Mouse (Mus musculus) kidney, embryonic 16.5 days (tissue): ENCODE measurements around the gene Nptx1. TPM values are rescaled to one million over a fixed set of nuclear protein-coding genes. Genes with fewer than 3 reads are reported as not detected.
A peak's percentile ranks its signal among the peaks of the same experiment; 100 is the strongest.

ENCODE experiments used
- ATAC-seq: fragments of 200-750 bp; cut with Nextera tagmentation; 2 replicates; pipeline ENCODE4 v1.8.0; 2017; ENCODE audit warnings: moderate TSS enrichment; ENCODE audit not compliant: low FRiP score, low TSS enrichment
- H3K27ac ChIP-seq: fragments of 300-500 bp; sonication (generic); 2 replicates; pipeline ENCODE4 v1.5.1; 2014; ENCODE audit warnings: low read length
- H3K27me3 ChIP-seq: fragments of 300-500 bp; sonication (generic); 2 replicates; pipeline ENCODE4 v1.6.1; 2014; ENCODE audit warnings: low read length, control low read depth, mixed read lengths; ENCODE audit not compliant: insufficient read depth
- H3K36me3 ChIP-seq: fragments of 300-500 bp; sonication (generic); 2 replicates; pipeline ENCODE4 v1.6.1; 2014; ENCODE audit warnings: low read length, control low read depth, mixed read lengths; ENCODE audit not compliant: insufficient read depth
- H3K4me1 ChIP-seq: fragments of 300-500 bp; sonication (generic); 2 replicates; pipeline ENCODE4 v1.6.1; 2014; ENCODE audit warnings: low read length, control low read depth, mixed read lengths; ENCODE audit not compliant: insufficient read depth
- H3K4me2 ChIP-seq: fragments of 300-500 bp; sonication (generic); replicated peaks from 2 replicates; pipeline ENCODE4 v1.6.1; 2014; ENCODE audit warnings: low read depth, low read length
- H3K4me3 ChIP-seq: fragments of 300-500 bp; sonication (generic); 2 replicates; pipeline ENCODE4 v1.5.1; 2014; ENCODE audit warnings: mild to moderate bottlenecking, low read length
- H3K9ac ChIP-seq: fragments of 300-500 bp; sonication (generic); replicated peaks from 2 replicates; pipeline ENCODE4 v1.6.1; 2014; ENCODE audit warnings: low read length
- H3K9me3 ChIP-seq: fragments of 300-500 bp; sonication (generic); 2 replicates; pipeline ENCODE4 v1.6.1; 2016; ENCODE audit warnings: low read length, control low read depth
- WGBS: fragments of 180-500 bp; shearing (Covaris S2); extraction: QIAGEN DNeasy Blood & Tissue Kit; methylation state at CpG from one replicate; pipeline ENCODE4 v1.1.7; 2014; 5-methylcytosine and 5-hydroxymethylcytosine counted together
- polyA plus RNA-seq: library from polyadenylated mRNA; unstranded; fragments of >200 nt; fragmentation: Nextera tagmentation; extraction: Ambion mirVana; gene quantifications from 2 replicates; pipeline ENCODE4 v1.2.1, GENCODE M21; 2015

The Nptx1 gene
- polyA plus RNA-seq, 1 experiment from 2014 or later, result 0.54 TPM

DNA sequence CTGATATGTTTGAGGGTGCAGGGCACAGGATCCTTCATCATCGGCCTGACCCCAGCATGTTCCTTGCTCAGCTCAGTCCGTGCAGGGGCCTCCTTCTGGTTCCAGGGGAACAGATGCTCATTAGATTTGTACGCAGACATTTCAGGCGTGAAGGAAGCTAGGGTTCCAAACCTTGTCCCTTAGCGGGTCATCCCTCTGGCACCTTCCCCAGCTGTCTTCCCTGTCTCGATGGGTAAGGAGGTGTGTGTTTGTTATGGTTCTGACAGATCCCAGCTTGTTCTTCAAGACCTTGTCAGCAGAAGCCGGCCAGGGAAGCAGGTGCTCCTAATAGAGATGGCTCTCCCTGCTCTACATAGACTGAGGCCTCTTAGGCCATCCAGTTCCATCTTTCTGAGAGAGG, 17.5 kb upstream of the Nptx1 start:
- 59% methylated on average over 7 of the region's 7 CpGs for WGBS
- H3K4me2 ChIP-seq, result no peak overlapping the region
- ATAC-seq, result no peak

DNA sequence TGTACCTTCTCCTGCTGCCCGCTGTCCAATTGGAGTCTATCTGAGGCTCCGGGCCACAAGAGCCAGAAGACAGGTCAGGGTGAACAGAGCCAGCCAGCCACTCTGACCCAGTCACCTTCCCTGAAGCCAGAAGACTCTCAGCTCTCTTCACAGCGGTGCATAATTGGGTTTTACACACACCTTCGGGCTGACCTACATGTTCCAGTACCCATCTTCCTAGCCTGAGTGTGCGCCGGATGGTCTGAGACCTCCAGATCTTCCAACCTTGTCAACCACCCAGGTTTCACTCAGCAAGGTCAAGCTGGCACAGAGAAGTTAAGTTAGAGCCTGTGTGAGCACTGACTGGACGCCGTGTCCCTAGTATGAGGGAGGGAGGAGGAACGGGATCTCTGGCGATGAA, 16.8 kb upstream of the Nptx1 start:
- ATAC-seq, result no peak
- Histone ChIP-seq H3K9ac (no peak overlapping the region), H3K27ac (no peak overlapping the region), H3K4me2 (no peak overlapping the region), H3K9me3 (no peaks in the 10 kb centered on the region), H3K36me3 (no peaks in the 10 kb centered on the region), H3K4me3 (no peak overlapping the region), H3K27me3 (peaks cover 4% of the 10 kb centered on the region; the same call in 1 of the 2 replicates), H3K4me1 (peaks cover 5% of the 10 kb centered on the region; the same call in 1 of the 2 replicates)
- 87% methylated on average over 10 of the region's 10 CpGs for WGBS

More for the DNA sequence above, 17.5 kb upstream of the Nptx1 start:
- Histone ChIP-seq H3K4me3 (no peak overlapping the region), H3K27me3 (peaks cover 4% of the 10 kb centered on the region; the same call in 1 of the 2 replicates), H3K4me1 (0 out of 2 replicates have a peak, but pooled peaks cover 4% of the 10 kb centered on the region), H3K9me3 (no peaks in the 10 kb centered on the region), H3K27ac (no peak overlapping the region), H3K36me3 (no peaks in the 10 kb centered on the region), H3K9ac (no peak overlapping the region)

DNA sequence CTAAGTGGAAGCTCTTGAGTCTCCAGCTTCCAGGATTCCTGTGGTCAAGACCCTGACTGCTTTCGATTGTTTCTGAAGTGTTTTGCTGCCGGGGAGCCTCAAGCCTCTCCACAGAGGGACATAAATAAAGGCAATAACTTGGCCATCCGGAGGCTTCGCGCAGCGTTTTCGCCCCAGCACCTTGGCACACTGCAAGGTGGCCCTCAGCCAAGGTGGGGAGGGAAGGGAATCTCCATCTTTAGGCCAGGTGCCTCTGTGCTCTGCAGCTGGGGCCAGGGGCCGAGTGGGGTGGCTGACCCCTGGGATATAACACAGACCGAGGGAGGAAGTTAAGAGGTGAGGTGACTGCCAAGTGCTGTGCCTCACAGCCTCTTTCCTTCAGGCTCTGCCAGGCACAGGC, 15.6 kb upstream of the Nptx1 start:
- H3K4me2 ChIP-seq, result no peak overlapping the region
- H3K4me1 ChIP-seq, result peaks cover 15% of the 10 kb centered on the region
- ATAC-seq, result no peak
- no peaks in the 10 kb centered on the region for H3K36me3 ChIP-seq
- peaks cover 4% of the 10 kb centered on the region; the same call in 1 of the 2 replicates for H3K27me3 ChIP-seq
- WGBS, result 36% methylated on average over 9 of the region's 9 CpGs
- no peak overlapping the region for H3K27ac ChIP-seq
- H3K9me3 ChIP-seq, result no peaks in the 10 kb centered on the region
- H3K9ac ChIP-seq, result no peak overlapping the region
- no peak overlapping the region for H3K4me3 ChIP-seq

DNA sequence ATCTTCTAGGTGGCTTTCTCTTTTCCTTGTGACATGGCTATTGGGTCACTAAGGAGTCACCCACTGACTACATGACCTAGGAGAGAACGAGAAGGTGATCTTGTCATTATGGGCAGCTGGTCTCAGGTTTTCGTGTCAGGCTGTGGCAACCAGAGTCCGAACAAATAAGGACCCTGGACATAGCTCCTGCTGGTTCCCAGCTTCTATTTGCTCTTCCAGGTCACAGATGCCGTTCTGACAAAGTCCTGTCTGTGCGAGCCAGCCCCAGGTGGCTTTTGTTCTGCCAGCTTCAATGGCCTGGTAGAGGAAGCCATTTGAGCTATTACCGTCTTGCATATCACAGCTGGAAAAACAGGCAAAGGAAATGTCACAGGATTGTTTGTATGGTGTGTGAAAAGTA, 14.7 kb upstream of the Nptx1 start:
- Histone ChIP-seq H3K4me2 (no peak overlapping the region), H3K27me3 (peaks cover 4% of the 10 kb centered on the region; the same call in 1 of the 2 replicates), H3K9me3 (no peaks in the 10 kb centered on the region), H3K36me3 (no peaks in the 10 kb centered on the region), H3K27ac (no peak overlapping the region), H3K9ac (no peak overlapping the region), H3K4me3 (no peak overlapping the region), H3K4me1 (peaks cover 15% of the 10 kb centered on the region)
- no peak for ATAC-seq
- 29% methylated on average over 6 of the region's 6 CpGs for WGBS

DNA sequence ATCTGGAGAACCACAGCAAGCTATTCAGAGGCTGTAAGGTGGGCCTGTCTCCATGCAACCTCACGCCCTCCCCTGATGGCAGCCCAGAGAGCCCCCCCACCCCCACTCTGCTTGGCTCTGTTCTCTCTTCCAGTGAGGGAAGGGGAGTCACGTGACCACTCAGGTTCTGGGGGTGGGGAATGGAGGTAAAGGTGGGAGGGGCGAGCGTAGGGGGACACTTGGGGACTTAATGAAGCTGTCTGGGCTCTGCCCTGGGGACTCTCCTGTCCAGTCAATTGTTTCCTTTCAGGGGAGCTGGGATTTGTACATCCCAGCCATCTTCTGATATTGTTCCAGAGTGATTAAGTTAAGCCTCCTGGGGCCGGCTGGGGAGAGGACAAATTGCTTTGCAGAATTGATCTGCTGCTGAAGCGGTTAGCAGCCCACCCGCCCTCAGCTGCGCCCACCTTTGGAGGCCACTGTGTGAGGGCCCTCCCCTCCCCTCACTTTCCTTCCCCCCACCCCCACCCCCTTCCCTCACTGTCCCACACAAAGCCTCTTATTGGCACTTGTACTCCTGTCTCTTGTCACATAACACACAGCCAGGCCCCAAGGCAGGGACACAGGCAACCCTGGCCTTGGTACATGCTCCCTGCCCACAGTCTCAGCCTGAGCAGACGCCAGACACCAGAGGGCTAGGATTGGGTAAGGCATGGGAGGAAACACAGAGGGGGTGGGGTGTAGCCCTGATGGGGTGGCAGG, 11.5 kb upstream of the Nptx1 start:
- no peaks in the 10 kb centered on the region for H3K27me3 ChIP-seq
- H3K36me3 ChIP-seq, result no peaks in the 10 kb centered on the region
- no peak overlapping the region for H3K4me2 ChIP-seq
- no peaks in the 10 kb centered on the region for H3K9me3 ChIP-seq
- ATAC-seq, result peak; percentile 40; the same call in 1 of the 2 replicates
- no peak overlapping the region for H3K9ac ChIP-seq
- H3K4me1 ChIP-seq, result peaks cover 10% of the 10 kb centered on the region
- H3K4me3 ChIP-seq, result no peak overlapping the region
- 21% methylated on average over 9 of the region's 9 CpGs for WGBS
- no peak overlapping the region for H3K27ac ChIP-seq

DNA sequence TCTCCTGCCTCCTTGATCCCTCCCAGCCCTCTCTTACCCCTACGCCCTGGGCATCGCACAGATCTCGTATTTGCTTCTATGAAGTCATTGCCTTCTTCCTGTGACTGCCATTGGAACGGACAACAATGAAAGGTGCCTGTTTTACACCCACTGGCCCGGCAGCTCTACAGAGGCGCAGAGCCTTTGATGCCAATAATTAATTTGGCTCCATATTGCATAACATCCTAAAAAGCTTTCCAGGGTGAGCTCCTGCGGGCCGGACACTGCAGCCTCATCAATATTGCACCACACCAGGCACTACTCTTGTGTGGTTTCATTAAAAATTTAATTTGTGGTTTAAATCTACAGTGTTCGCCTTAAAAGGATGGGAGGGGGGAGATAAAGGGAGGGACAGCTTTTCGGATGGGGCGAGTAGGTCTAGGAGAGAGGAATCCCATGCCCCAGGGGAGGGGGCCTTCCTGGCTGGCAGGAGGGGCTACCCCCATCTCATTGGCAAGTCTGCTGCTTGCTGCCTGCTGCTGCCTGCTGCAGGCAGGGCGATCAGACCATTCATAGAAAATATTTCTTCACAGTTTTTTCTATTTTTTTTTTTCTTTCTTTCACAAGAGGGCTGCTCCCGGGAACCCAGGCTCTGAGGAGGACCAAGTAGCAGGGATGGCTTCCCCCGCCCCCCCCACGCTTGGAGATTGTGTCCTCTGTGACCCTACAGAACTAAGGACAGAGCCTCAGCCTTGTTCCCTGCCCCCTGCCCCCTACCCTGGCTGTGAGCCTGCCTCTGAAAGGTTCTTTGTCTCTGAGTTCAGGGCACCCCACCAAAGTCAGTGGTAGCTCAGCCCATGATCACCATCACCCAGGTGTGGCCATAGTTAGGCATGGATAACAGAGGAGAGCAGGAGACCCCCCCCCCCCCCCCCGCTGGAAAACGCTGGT, 10.7 kb upstream of the Nptx1 start:
- Histone ChIP-seq H3K36me3 (no peaks in the 10 kb centered on the region), H3K4me3 (no peak overlapping the region), H3K27me3 (no peaks in the 10 kb centered on the region), H3K9me3 (no peaks in the 10 kb centered on the region), H3K4me2 (no peak overlapping the region), H3K9ac (no peak overlapping the region), H3K27ac (no peak overlapping the region), H3K4me1 (peaks cover 10% of the 10 kb centered on the region)
- no peak for ATAC-seq
- 27% methylated on average over 17 of the region's 17 CpGs for WGBS

DNA sequence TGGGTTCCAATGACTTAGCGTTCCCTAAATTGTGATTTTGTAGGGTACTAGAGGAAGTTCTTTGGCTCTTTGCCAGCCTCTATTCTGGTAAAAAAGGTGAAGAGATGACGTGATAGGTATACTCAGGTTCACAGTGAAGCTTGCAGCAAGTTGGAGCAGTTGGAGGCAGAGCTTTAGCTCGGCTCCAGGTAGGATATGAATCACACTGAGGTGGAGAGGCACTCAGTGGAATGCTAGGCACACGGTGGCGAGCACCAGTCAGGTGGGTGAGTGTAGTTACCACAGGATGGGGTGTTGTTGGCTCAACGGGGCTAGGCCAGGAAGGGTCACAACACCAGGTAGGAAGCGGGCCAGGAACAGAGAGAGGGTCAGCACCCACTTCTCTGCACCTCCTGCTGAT, 7.6 kb upstream of the Nptx1 start:
- no peak overlapping the region for H3K27ac ChIP-seq
- H3K4me3 ChIP-seq, result no peak overlapping the region
- H3K9me3 ChIP-seq, result no peaks in the 10 kb centered on the region
- no peak for ATAC-seq
- no peak overlapping the region for H3K4me2 ChIP-seq
- H3K36me3 ChIP-seq, result no peaks in the 10 kb centered on the region
- peaks cover 10% of the 10 kb centered on the region for H3K4me1 ChIP-seq
- H3K27me3 ChIP-seq, result peaks cover 10% of the 10 kb centered on the region
- WGBS, result 75% methylated on average over 7 of the region's 7 CpGs
- H3K9ac ChIP-seq, result no peak overlapping the region

DNA sequence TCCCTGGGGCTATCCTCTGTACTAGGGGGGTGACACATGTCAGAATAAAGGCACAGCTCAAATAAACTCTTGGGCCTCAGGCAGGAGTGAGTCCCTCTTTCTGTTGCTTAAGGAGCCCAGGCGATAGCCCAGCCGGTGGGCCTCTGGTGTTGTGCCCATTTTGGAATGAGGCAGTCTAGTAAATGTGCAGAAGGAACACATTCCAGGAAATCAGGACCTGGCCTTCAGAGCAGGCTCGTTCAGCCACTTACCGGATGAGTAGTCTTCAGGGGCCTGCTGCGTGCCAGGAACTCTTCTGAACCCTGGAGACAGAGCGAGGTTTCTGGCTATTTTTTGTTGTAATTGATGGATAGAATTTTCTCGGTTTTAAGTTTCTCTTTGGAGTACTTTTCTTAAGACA, 7.2 kb upstream of the Nptx1 start:
- Histone ChIP-seq H3K36me3 (no peaks in the 10 kb centered on the region), H3K9me3 (no peaks in the 10 kb centered on the region), H3K27ac (no peak overlapping the region), H3K27me3 (peaks cover 15% of the 10 kb centered on the region), H3K4me1 (peaks cover 10% of the 10 kb centered on the region), H3K4me3 (no peak overlapping the region), H3K4me2 (no peak overlapping the region), H3K9ac (no peak overlapping the region)
- WGBS, result 57% methylated on average over 7 of the region's 7 CpGs
- ATAC-seq, result no peak

DNA sequence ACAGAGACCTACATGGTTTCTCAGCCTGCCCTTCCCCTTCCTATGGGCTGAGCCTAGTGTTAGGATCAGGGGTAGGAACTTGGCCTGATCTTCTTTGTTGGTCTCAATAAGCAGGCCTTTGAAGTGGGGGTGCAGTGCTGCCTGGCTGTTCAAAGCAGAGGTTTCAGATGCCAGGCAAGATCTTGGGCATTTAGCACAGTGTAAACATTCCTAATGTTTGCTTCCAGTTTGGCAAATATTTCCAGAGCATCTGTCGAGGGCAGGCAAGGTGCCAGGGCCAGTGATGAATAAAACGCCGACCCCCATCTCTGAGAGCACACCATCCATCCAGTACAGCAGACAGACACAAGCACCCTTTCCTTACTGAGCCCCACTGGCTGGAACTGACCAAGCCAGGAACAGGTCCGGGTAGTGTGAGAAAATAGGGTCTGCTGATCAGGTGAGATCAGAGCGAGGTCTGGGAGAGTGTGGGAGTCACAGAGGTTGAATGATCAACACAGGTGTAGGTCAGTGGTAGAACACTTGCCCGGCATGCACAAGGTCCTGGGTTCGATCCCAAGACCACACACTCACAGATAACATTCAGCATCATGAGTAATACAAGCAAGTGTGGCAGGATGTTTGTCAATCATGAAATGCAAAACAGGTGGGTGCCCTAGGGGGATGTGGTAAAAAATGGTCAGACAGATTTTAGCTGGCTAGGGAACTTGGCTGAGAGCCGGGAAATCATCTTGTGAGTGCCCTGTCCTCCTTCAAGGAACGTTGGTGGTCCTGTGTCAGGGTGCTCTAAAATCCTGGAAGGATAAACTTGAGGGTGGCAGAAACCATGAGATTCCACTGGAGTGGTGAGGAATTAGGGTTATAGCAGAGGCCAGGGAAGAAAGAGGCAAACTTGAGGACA, 5.6 kb upstream of the Nptx1 start:
- ATAC-seq, result no peak
- no peaks in the 10 kb centered on the region for H3K36me3 ChIP-seq
- H3K27me3 ChIP-seq, result peaks cover 31% of the 10 kb centered on the region
- no peak overlapping the region for H3K27ac ChIP-seq
- peaks cover 13% of the 10 kb centered on the region for H3K4me1 ChIP-seq
- no peak overlapping the region for H3K9ac ChIP-seq
- no peak overlapping the region for H3K4me3 ChIP-seq
- H3K4me2 ChIP-seq, result no peak overlapping the region
- 64% methylated on average over 9 of the region's 9 CpGs for WGBS
- no peaks in the 10 kb centered on the region for H3K9me3 ChIP-seq
